Mouse (Mus musculus): ENCODE measurements at regions not wholly inside any gene's neighbourhood (a gene's known extent, or its start where the extent isn't known, plus 50 kb on each side); places are given as distances from the start of the nearest gene placed in this dataset.

DNA sequence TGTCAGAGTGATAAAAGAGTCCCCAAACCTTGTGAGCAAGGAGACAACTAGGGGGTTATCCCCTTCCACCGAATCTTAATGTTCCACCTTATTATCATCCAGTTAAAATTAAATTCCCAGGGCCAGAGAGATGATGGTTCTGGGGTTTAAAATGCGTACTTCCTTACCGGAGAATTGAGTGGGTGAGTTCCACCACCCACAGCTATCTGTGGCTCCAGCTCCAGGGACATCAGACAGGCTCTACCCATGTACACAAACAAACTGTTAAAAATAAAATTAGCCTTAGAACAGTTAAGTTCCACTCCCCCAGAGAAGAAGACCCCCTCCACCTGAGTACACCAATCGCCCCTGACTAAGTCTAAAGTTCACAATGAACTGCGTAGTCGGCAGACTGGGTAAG lies 52.0 kb upstream of the Mgat5 start:
- DNase-seq (ENCODE audit: low read depth, low spot score), result no peak
- Histone ChIP-seq H3K4me3 (ENCODE audit: insufficient read depth in 1 of 2, low read depth in 1 of 2, low read length in 2 of 2, poor library complexity in 1 of 2, severe bottlenecking in 1 of 2) (no peak overlapping the region), H3K36me3 (ENCODE audit: control insufficient read depth, insufficient read depth, low read length, poor library complexity, severe bottlenecking) (no peaks in the 10 kb centered on the region), H3K4me1 (ENCODE audit: control insufficient read depth in 2 of 2, insufficient read depth in 2 of 2, low read length in 2 of 2, poor library complexity in 1 of 2) (no peaks in the 10 kb centered on the region), H3K27ac (ENCODE audit: insufficient read depth, low read depth, low read length, poor library complexity, severe bottlenecking) (no peak overlapping the region), H3K9me3 (ENCODE audit: control insufficient read depth, insufficient read depth, low read depth, low read length) (no peaks in the 10 kb centered on the region), H3K9ac (ENCODE audit: insufficient read depth, low read depth, low read length, poor library complexity, severe bottlenecking) (no peak overlapping the region)
- TF ChIP-seq CHD2 (IDR thresholded peaks at IDR 0.05; ENCODE audit: low read depth, low read length) (no peak), HCFC1 (IDR thresholded peaks at IDR 0.05; ENCODE audit: borderline replicate concordance, insufficient read depth, low read length) (no peak), ZC3H11A (IDR thresholded peaks at IDR 0.05; ENCODE audit: borderline replicate concordance, low read depth, low read length) (no peak), MAFK (IDR thresholded peaks at IDR 0.05; ENCODE audit: insufficient read depth, low read depth, low read length) (no peak), ZNF384 (IDR thresholded peaks at IDR 0.05; ENCODE audit: low read depth, low read length) (no peak)
- in situ Hi-C loops (cut with MboI; ENCODE audit: low sequenced_read_pairs in 2 of 2, unreplicated experiment in 2 of 2), result no loop called here

DNA sequence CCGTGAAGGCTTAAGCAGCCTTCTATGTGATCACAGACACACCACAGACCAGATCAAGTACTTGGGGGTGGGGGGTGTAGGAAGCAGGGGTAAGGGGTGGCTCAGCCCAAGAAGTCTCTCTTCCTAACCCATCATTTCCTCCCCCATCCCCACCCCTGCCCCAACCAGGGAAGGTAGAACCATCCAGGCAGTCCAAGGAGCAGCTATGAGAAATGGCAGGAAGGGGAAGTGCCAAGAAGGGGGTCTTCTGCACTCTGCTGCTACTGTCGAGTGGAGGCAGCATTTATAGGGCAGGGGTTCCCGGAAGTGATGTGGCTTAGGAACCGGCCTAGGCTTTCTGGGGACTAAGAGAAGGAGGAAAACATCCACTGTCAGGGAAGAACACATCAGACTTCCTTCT lies 69.3 kb upstream of the Mgat5 start:
- TF ChIP-seq HCFC1 (IDR thresholded peaks at IDR 0.05; ENCODE audit: borderline replicate concordance, insufficient read depth, low read length) (no peak), ZNF384 (IDR thresholded peaks at IDR 0.05; ENCODE audit: low read depth, low read length) (no peak), ZC3H11A (IDR thresholded peaks at IDR 0.05; ENCODE audit: borderline replicate concordance, low read depth, low read length) (no peak), CHD2 (IDR thresholded peaks at IDR 0.05; ENCODE audit: low read depth, low read length) (no peak), MAFK (IDR thresholded peaks at IDR 0.05; ENCODE audit: insufficient read depth, low read depth, low read length) (no peak)
- no peaks in the 10 kb centered on the region for H3K4me1 ChIP-seq (ENCODE audit: control insufficient read depth in 2 of 2, insufficient read depth in 2 of 2, low read length in 2 of 2, poor library complexity in 1 of 2)
- in situ Hi-C loops (cut with MboI; ENCODE audit: low sequenced_read_pairs in 2 of 2, unreplicated experiment in 2 of 2), result no loop called here
- H3K9me3 ChIP-seq (ENCODE audit: control insufficient read depth, insufficient read depth, low read depth, low read length), result no peaks in the 10 kb centered on the region
- no peak overlapping the region for H3K4me3 ChIP-seq (ENCODE audit: insufficient read depth in 1 of 2, low read depth in 1 of 2, low read length in 2 of 2, poor library complexity in 1 of 2, severe bottlenecking in 1 of 2)
- H3K9ac ChIP-seq (ENCODE audit: insufficient read depth, low read depth, low read length, poor library complexity, severe bottlenecking), result no peak overlapping the region
- no peak for DNase-seq (ENCODE audit: low read depth, low spot score)
- H3K27ac ChIP-seq (ENCODE audit: insufficient read depth, low read depth, low read length, poor library complexity, severe bottlenecking), result no peak overlapping the region
- H3K36me3 ChIP-seq (ENCODE audit: control insufficient read depth, insufficient read depth, low read length, poor library complexity, severe bottlenecking), result no peaks in the 10 kb centered on the region

- no peak overlapping the region for H3K9ac ChIP-seq (ENCODE audit: insufficient read depth, low read depth, low read length, poor library complexity, severe bottlenecking)
- H3K27ac ChIP-seq (ENCODE audit: insufficient read depth, low read depth, low read length, poor library complexity, severe bottlenecking), result no peak overlapping the region
- in situ Hi-C loops (cut with MboI; ENCODE audit: low sequenced_read_pairs in 2 of 2, unreplicated experiment in 2 of 2), result no loop called here
- H3K4me1 ChIP-seq (ENCODE audit: control insufficient read depth in 2 of 2, insufficient read depth in 2 of 2, low read length in 2 of 2, poor library complexity in 1 of 2), result no peaks in the 10 kb centered on the region
- TF ChIP-seq CHD2 (IDR thresholded peaks at IDR 0.05; ENCODE audit: low read depth, low read length), result no peak
- no peak for TF ChIP-seq MAFK (IDR thresholded peaks at IDR 0.05; ENCODE audit: insufficient read depth, low read depth, low read length)
- TF ChIP-seq ZC3H11A (IDR thresholded peaks at IDR 0.05; ENCODE audit: borderline replicate concordance, low read depth, low read length), result no peak
- no peak for TF ChIP-seq ZNF384 (IDR thresholded peaks at IDR 0.05; ENCODE audit: low read depth, low read length)
- TF ChIP-seq HCFC1 (IDR thresholded peaks at IDR 0.05; ENCODE audit: borderline replicate concordance, insufficient read depth, low read length), result no peak
- no peak overlapping the region for H3K4me3 ChIP-seq (ENCODE audit: insufficient read depth in 1 of 2, low read depth in 1 of 2, low read length in 2 of 2, poor library complexity in 1 of 2, severe bottlenecking in 1 of 2)
- no peak for DNase-seq (ENCODE audit: low read depth, low spot score)
- no peaks in the 10 kb centered on the region for H3K9me3 ChIP-seq (ENCODE audit: control insufficient read depth, insufficient read depth, low read depth, low read length)
- no peaks in the 10 kb centered on the region for H3K36me3 ChIP-seq (ENCODE audit: control insufficient read depth, insufficient read depth, low read length, poor library complexity, severe bottlenecking)
These were observed 72.9 kb upstream of the Mgat5 start for GRCm38 (mm10) chr1:127131871-127132270.

- no peak for DNase-seq (ENCODE audit: low read depth, low spot score)
- Histone ChIP-seq H3K36me3 (ENCODE audit: control insufficient read depth, insufficient read depth, low read length, poor library complexity, severe bottlenecking) (no peaks in the 10 kb centered on the region), H3K4me1 (ENCODE audit: control insufficient read depth in 2 of 2, insufficient read depth in 2 of 2, low read length in 2 of 2, poor library complexity in 1 of 2) (no peaks in the 10 kb centered on the region), H3K9ac (ENCODE audit: insufficient read depth, low read depth, low read length, poor library complexity, severe bottlenecking) (no peak overlapping the region), H3K9me3 (ENCODE audit: control insufficient read depth, insufficient read depth, low read depth, low read length) (no peaks in the 10 kb centered on the region), H3K4me3 (ENCODE audit: insufficient read depth in 1 of 2, low read depth in 1 of 2, low read length in 2 of 2, poor library complexity in 1 of 2, severe bottlenecking in 1 of 2) (no peak overlapping the region), H3K27ac (ENCODE audit: insufficient read depth, low read depth, low read length, poor library complexity, severe bottlenecking) (no peak overlapping the region)
- in situ Hi-C loops (cut with MboI; ENCODE audit: low sequenced_read_pairs in 2 of 2, unreplicated experiment in 2 of 2), result no loop called here
- TF ChIP-seq HCFC1 (IDR thresholded peaks at IDR 0.05; ENCODE audit: borderline replicate concordance, insufficient read depth, low read length) (no peak), ZC3H11A (IDR thresholded peaks at IDR 0.05; ENCODE audit: borderline replicate concordance, low read depth, low read length) (no peak), CHD2 (IDR thresholded peaks at IDR 0.05; ENCODE audit: low read depth, low read length) (no peak), ZNF384 (IDR thresholded peaks at IDR 0.05; ENCODE audit: low read depth, low read length) (no peak), MAFK (IDR thresholded peaks at IDR 0.05; ENCODE audit: insufficient read depth, low read depth, low read length) (no peak)
These were observed 80.0 kb upstream of the Mgat5 start for GRCm38 (mm10) chr1:127124862-127125261.

DNA sequence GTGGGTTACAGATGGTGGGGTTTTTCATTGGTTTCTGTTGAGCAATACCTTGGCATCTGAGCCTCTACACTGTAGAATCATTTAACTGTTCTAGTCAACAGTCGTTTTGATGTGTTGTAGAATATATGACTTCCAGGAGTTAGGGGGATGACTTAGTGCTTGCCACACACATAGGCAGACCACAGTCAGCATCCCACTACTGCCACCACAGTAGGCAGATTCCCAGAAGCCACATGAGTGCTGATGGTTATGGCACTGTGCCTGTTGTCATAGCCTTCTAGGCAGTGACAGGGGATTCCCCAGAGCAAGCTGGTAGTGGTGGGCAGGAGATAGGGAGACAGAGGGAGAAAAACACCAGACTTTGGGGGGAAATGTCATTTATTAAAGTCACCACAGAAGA lies 86.8 kb upstream of the Mgat5 start:
- Histone ChIP-seq H3K9me3 (ENCODE audit: control insufficient read depth, insufficient read depth, low read depth, low read length) (no peaks in the 10 kb centered on the region), H3K36me3 (ENCODE audit: control insufficient read depth, insufficient read depth, low read length, poor library complexity, severe bottlenecking) (no peaks in the 10 kb centered on the region), H3K9ac (ENCODE audit: insufficient read depth, low read depth, low read length, poor library complexity, severe bottlenecking) (no peak overlapping the region), H3K27ac (ENCODE audit: insufficient read depth, low read depth, low read length, poor library complexity, severe bottlenecking) (no peak overlapping the region), H3K4me3 (ENCODE audit: insufficient read depth in 1 of 2, low read depth in 1 of 2, low read length in 2 of 2, poor library complexity in 1 of 2, severe bottlenecking in 1 of 2) (no peak overlapping the region), H3K4me1 (ENCODE audit: control insufficient read depth in 2 of 2, insufficient read depth in 2 of 2, low read length in 2 of 2, poor library complexity in 1 of 2) (no peaks in the 10 kb centered on the region)
- TF ChIP-seq ZC3H11A (IDR thresholded peaks at IDR 0.05; ENCODE audit: borderline replicate concordance, low read depth, low read length) (no peak), HCFC1 (IDR thresholded peaks at IDR 0.05; ENCODE audit: borderline replicate concordance, insufficient read depth, low read length) (no peak), MAFK (IDR thresholded peaks at IDR 0.05; ENCODE audit: insufficient read depth, low read depth, low read length) (no peak), ZNF384 (IDR thresholded peaks at IDR 0.05; ENCODE audit: low read depth, low read length) (no peak), CHD2 (IDR thresholded peaks at IDR 0.05; ENCODE audit: low read depth, low read length) (no peak)
- DNase-seq (ENCODE audit: low read depth, low spot score), result no peak
- in situ Hi-C loops (cut with MboI; ENCODE audit: low sequenced_read_pairs in 2 of 2, unreplicated experiment in 2 of 2), result no loop called here

Data from ES-E14 (cell line).